Mouse (Mus musculus) olfactory bulb, adult 2 months (tissue): ENCODE measurements around the gene Gtf2f1.

Experiments used
- CTCF ChIP-seq: fragments of 200-500 bp; IDR thresholded peaks from 2 replicates; pipeline ENCODE4 v1.5.1; 2012; ENCODE audit warnings: low read depth, mild to moderate bottlenecking, low read length, moderate library complexity; ENCODE audit not compliant: insufficient read depth
- POLR2A ChIP-seq: fragments of 200-500 bp; IDR thresholded peaks from 2 replicates; pipeline ENCODE4 v1.6.1; 2012; ENCODE audit warnings: mild to moderate bottlenecking, low read depth, low read length, moderate library complexity; ENCODE audit not compliant: insufficient read depth

DNA sequence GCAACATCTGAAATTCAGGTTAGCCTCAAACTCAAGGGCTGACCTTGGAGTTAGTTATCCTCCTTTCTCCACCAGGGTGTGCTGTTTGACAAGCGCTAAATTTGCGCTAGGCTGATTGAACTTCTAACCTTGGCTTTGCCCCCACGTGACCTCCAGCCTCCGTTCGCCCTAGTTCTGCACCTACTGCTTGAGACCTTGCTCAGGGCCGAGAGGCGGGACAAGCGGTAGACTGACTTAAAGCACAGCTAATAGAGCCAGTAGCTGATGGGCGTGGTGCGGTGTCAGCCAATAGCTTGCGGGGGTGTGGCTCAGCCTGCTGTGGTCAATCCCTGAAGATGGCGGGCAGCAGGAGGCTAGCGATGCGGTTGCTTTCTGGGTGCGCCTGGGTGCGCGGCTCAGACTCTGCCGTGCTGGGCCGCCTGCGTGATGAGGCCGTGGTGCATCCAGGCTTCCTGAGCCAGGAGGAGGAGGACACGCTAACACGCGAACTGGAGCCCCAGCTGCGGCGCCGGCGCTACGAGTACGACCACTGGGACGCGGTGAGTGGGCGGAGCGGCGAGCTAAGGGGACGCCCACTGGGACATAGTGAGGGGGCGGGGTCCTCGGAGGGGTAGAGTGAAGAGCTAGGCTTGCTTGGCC, 13.9 kb downstream of the Gtf2f1 start, which contains the start of gene Alkbh7:
- TF ChIP-seq POLR2A, result peak; percentile 79
- TF ChIP-seq CTCF, result peak; percentile 43; the same call in 1 of the 2 replicates
